Mouse (Mus musculus) left cerebral cortex, adult 6 months (tissue): ENCODE data around the gene Plk2. TPM values are rescaled to one million over a fixed set of nuclear protein-coding genes. Genes with fewer than 3 reads are reported as not detected.

ENCODE experiments used
- long read RNA-seq, 2 experiments: library from polyadenylated mRNA; unstranded; transcript quantifications; one replicate each; pipeline ENCODE4 v2.0.0; 2019 to 2020
- polyA plus RNA-seq: library from polyadenylated mRNA; unstranded; fragments of <200 nt; fragmentation: Nextera tagmentation; gene quantifications from 2 replicates; pipeline ENCODE4 v1.2.3, GENCODE M21; 2021

Gene Plk2
- polyA plus RNA-seq = 111 and 138 TPM in 2 replicates
- long read RNA-seq, experiment 1, transcript Plk2-201 (14 exons, 2,800 nt) = major isoform, 1,279 of 1,392 reads
- long read RNA-seq, experiment 1, partial matches to known transcripts = 62 of 1,392 reads
- long read RNA-seq, experiment 1, other reads (novel, unspliced or antisense) = 51 of 1,392 reads
- long read RNA-seq, experiment 2, transcript Plk2-201 (14 exons, 2,800 nt) = major isoform, 169 of 242 reads
- long read RNA-seq, experiment 2, partial matches to known transcripts = 52 of 242 reads
- long read RNA-seq, experiment 2, other reads (novel, unspliced or antisense) = 21 of 242 reads

GRCm38 (mm10) chr13:110394291-110395178, at the start of gene Plk2:
Plk2 (plus strand) TSS chr13:110395046.

DNA sequence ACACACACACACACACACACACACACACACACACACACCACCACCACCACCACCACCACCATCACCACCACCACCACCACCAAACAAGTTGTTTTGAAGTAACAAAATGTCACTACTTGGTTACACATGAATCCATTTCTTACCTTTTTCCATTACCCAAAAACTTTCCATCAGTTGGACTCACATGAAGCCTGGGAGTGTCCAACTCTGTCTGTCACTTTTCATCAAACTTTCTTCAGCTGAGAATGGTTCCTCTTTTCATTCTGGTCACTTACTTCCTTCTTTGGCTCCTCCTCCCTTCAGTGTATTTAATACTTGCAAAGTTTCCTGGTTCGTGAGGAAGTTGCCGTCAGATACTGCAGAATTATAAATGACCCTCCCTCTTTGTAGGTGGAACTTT, 37.9 kb upstream of the Plk2 start, which contains the start of gene Gapt:
TSS of gene Gapt (minus strand) at position 259 of the 400 bp plus-strand sequence.

Other genes with a start within 250 kb of the Plk2 start
- gene Rab3c, start 114.0 kb upstream of the Plk2 start, polyA plus RNA-seq = 138 and 155 TPM in 2 replicates
- gene Gapt, start 37.8 kb upstream of the Plk2 start, polyA plus RNA-seq = not detected in 2 replicates